Mouse (Mus musculus) lung, adult 2 months (tissue): ENCODE results near the gene Gk5.

Experiments used
- CTCF ChIP-seq: fragments of 200-500 bp; IDR thresholded peaks from 2 replicates; pipeline ENCODE4 v1.5.1; 2011; ENCODE audit warnings: mild to moderate bottlenecking, low read length, control low read depth; ENCODE audit not compliant: insufficient read depth
- POLR2A ChIP-seq: fragments of 200-500 bp; IDR thresholded peaks from 2 replicates; pipeline ENCODE4 v1.6.1; 2011; ENCODE audit warnings: low read depth, mild to moderate bottlenecking, control low read depth, low read length, borderline replicate concordance; ENCODE audit errors: extremely low read depth

DNA sequence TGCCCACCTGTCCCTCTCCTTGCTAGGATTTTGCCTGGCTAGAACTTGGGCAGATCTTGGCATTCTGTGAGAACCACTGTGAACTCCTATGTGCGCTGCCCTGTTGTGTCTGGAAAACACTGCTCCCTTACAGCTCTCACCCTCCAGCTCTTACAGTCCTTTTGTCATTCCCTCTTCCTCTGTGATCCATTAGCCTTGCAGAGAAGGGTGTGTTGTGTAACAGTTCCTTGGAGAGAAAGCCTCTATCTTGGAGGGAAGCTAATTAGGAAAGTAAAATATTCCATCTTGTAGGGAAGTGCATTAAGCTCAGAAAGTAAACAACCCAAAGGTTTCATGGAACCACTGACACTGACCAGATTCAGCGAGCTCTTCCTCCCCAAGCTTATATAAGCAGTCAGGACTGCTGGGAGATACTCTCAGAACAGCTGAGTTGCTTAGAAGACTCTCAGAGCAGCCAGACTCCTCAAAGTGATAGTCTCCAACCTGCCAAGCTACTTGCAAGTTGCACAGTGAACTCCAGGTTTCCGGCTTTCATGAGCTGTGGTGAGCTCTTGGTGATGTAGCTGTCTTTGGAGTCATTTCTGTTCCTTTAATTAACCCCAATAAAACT is 94.0 kb downstream of the Gk5 start:
- TF ChIP-seq CTCF (no peak), POLR2A (no peak)
